Mouse (Mus musculus) hindbrain, embryonic 12.5 days (tissue): ENCODE data around the gene Phykpl. TPM values are rescaled to one million over a fixed set of nuclear protein-coding genes. Genes with fewer than 3 reads are reported as not detected.
A peak's percentile ranks its signal among the peaks of the same experiment; 100 is the strongest.

Source experiments
- ATAC-seq: fragments of 200-750 bp; cut with Nextera tagmentation; 2 replicates; pipeline ENCODE4 v1.8.0; 2017; ENCODE audit warnings: moderate TSS enrichment; ENCODE audit not compliant: low FRiP score
- H3K27ac ChIP-seq: fragments of 300-500 bp; sonication (generic); 2 replicates; pipeline ENCODE4 v1.5.1; 2016; ENCODE audit warnings: mild to moderate bottlenecking
- H3K27me3 ChIP-seq: fragments of 300-500 bp; sonication (generic); 2 replicates; pipeline ENCODE4 v1.6.1; 2016; ENCODE audit warnings: mild to moderate bottlenecking
- H3K36me3 ChIP-seq: fragments of 300-500 bp; sonication (generic); 2 replicates; pipeline ENCODE4 v1.6.1; 2016; ENCODE audit warnings: mild to moderate bottlenecking
- H3K4me1 ChIP-seq: fragments of 300-500 bp; sonication (generic); 2 replicates; pipeline ENCODE4 v1.6.1; 2016
- H3K4me2 ChIP-seq: fragments of 300-500 bp; sonication (generic); replicated peaks from 2 replicates; pipeline ENCODE4 v1.6.1; 2016; ENCODE audit warnings: mild to moderate bottlenecking
- H3K4me3 ChIP-seq: fragments of 300-500 bp; sonication (generic); 2 replicates; pipeline ENCODE4 v1.5.1; 2016; ENCODE audit warnings: mild to moderate bottlenecking
- H3K9ac ChIP-seq: fragments of 300-500 bp; sonication (generic); 2 replicates; pipeline ENCODE4 v1.6.1; 2016; ENCODE audit warnings: mild to moderate bottlenecking, moderate library complexity
- H3K9me3 ChIP-seq: fragments of 300-500 bp; sonication (generic); replicated peaks from 2 replicates; pipeline ENCODE4 v1.6.1; 2016; ENCODE audit warnings: mild to moderate bottlenecking
- WGBS: fragments of 180-500 bp; shearing (Covaris S2); methylation state at CpG from one replicate; pipeline ENCODE4 v1.1.7; 2016; 5-methylcytosine and 5-hydroxymethylcytosine counted together
- polyA plus RNA-seq: library from polyadenylated mRNA; unstranded; fragments of >200 nt; fragmentation: Nextera tagmentation; extraction: Ambion mirVana; gene quantifications from 2 replicates; pipeline ENCODE4 v1.2.1, GENCODE M21; 2016

The Phykpl gene
- polyA plus RNA-seq, result 14.0 and 16.0 TPM in 2 replicates

DNA sequence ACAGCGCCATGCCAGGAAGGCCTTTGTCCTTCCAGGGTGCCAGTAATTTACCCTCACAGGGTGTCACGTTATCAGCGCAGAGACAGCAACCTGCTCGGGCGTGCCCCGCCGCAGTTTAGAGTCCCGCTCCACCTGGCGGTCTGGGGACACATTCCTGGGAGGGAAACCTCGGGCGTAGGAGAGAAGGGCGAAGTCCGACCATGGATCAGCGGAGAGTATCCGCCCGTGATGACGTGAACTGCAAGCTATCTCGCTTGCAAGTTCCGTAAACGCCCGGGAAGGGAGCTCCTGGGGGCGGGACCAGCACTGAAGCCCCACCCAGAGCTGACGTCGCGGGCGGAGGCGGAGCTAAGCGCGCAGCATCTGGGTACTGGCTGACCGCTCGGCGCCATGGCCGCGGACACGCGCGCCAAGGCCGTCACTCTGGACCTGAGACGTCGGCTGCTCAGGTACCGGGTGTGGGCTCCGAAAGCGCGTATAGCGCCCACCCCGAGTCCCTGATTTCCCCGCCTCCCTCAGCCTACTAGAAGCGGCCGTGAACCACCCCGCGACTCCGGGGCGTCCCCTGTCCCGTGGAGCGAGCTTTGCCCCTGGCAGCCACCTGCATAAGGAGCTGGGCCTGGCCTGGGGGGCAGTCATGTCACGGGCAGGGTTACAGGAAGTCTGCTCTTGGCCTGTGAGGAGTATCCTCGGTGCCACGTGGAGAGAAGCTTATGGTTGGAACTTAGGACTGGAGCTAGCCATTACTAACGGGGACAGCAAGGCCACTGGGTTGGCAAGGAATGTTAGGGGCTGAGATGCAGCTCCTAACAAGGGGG lies at the start of gene Phykpl:
Gene Phykpl (plus strand): TSS at position 327 of the 818 bp plus-strand sequence.
- Histone ChIP-seq H3K36me3 (peaks cover 35% of the 10 kb centered on the region), H3K4me1 (peaks cover 21% of the 10 kb centered on the region), H3K9ac (peak within 1 kb of the TSS; percentile 81), H3K27ac (peak within 1 kb of the TSS; percentile 90), H3K9me3 (no peaks in the 10 kb centered on the region), H3K4me3 (peak within 1 kb of the TSS; percentile 58), H3K27me3 (no peaks in the 10 kb centered on the region), H3K4me2 (peak within 1 kb of the TSS; percentile 84)
- under 1% methylated on average over 59 of the region's 59 CpGs for WGBS
- ATAC-seq, result peak; percentile 93

- H3K27me3 ChIP-seq, result no peaks in the 10 kb centered on the region
- H3K9ac ChIP-seq, result no peak overlapping the region
- no peak overlapping the region for H3K4me3 ChIP-seq
- H3K4me2 ChIP-seq, result no peak overlapping the region
- no peaks in the 10 kb centered on the region for H3K9me3 ChIP-seq
- WGBS, result 31% methylated on average over 7 of the region's 7 CpGs
- no peaks in the 10 kb centered on the region for H3K36me3 ChIP-seq
- peaks cover 8% of the 10 kb centered on the region for H3K4me1 ChIP-seq
- H3K27ac ChIP-seq, result no peak overlapping the region
- no peak for ATAC-seq
Measured at GRCm38 (mm10) chr11:51538388-51538787, 46.2 kb upstream of the Phykpl start.

- Histone ChIP-seq H3K4me2 (no peak overlapping the region), H3K9me3 (no peaks in the 10 kb centered on the region), H3K36me3 (no peaks in the 10 kb centered on the region), H3K9ac (no peak overlapping the region), H3K4me1 (peaks cover 11% of the 10 kb centered on the region), H3K4me3 (no peak overlapping the region), H3K27me3 (no peaks in the 10 kb centered on the region), H3K27ac (no peak overlapping the region)
- 54% methylated on average over 13 of the region's 13 CpGs for WGBS
- ATAC-seq, result peak; percentile 55
Measured at GRCm38 (mm10) chr11:51538919-51539758, 45.4 kb upstream of the Phykpl start.

GRCm38 (mm10) chr11:51539759-51540282 lies 44.7 kb upstream of the Phykpl start:
- Histone ChIP-seq H3K27ac (no peak overlapping the region), H3K4me3 (no peak overlapping the region), H3K4me2 (no peak overlapping the region), H3K9me3 (no peaks in the 10 kb centered on the region), H3K4me1 (peaks cover 11% of the 10 kb centered on the region), H3K27me3 (no peaks in the 10 kb centered on the region), H3K9ac (no peak overlapping the region), H3K36me3 (no peaks in the 10 kb centered on the region)
- 14% methylated on average over 10 of the region's 10 CpGs for WGBS
- peak; percentile 73 for ATAC-seq

- no peak for ATAC-seq
- Histone ChIP-seq H3K27me3 (no peaks in the 10 kb centered on the region), H3K27ac (no peak overlapping the region; the same call in 1 of the 2 replicates), H3K9me3 (no peaks in the 10 kb centered on the region), H3K4me3 (no peak overlapping the region), H3K4me1 (peaks cover 11% of the 10 kb centered on the region), H3K4me2 (no peak overlapping the region), H3K9ac (no peak overlapping the region), H3K36me3 (no peaks in the 10 kb centered on the region)
- 39% methylated on average over 9 of the region's 9 CpGs for WGBS
Measured at GRCm38 (mm10) chr11:51542424-51542823, 42.1 kb upstream of the Phykpl start.

GRCm38 (mm10) chr11:51543487-51544050 lies 41.0 kb upstream of the Phykpl start:
- Histone ChIP-seq H3K4me1 (peaks cover 11% of the 10 kb centered on the region), H3K27ac (no peak overlapping the region), H3K4me2 (no peak overlapping the region), H3K27me3 (no peaks in the 10 kb centered on the region), H3K9me3 (no peaks in the 10 kb centered on the region), H3K4me3 (no peak overlapping the region), H3K9ac (no peak overlapping the region), H3K36me3 (no peaks in the 10 kb centered on the region)
- 39% methylated on average over 7 of the region's 7 CpGs for WGBS
- ATAC-seq, result no peak

DNA sequence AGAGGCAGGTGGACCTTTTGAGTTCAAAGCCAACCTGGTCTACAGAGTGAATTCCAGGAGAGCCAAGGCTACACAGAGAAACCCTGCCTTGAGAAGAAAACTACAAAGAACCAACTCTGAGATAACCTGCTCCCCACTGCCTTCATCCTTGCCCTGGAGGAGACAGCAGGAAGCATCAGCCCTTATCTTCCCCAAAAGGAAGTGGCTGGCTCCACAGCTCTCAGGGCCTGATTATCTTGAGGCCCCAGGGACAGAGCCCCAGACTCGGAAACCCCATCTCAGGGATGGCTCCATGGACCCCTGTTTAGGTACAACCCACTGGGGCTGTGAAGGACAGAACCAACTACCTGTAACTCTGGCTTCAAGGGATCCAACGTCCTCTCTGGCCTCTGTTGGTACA lies 40.1 kb upstream of the Phykpl start:
- Histone ChIP-seq H3K4me3 (no peak overlapping the region), H3K27me3 (no peaks in the 10 kb centered on the region), H3K4me1 (peaks cover 4% of the 10 kb centered on the region), H3K9me3 (no peaks in the 10 kb centered on the region), H3K36me3 (no peaks in the 10 kb centered on the region), H3K4me2 (no peak overlapping the region), H3K27ac (no peak overlapping the region), H3K9ac (no peak overlapping the region)
- no peak for ATAC-seq
- WGBS, result 67% methylated on average over 2 of the region's 2 CpGs

GRCm38 (mm10) chr11:51545811-51546210 lies 38.7 kb upstream of the Phykpl start:
- H3K9ac ChIP-seq, result no peak overlapping the region
- WGBS, result 63% methylated on average over 4 of the region's 4 CpGs
- H3K27ac ChIP-seq, result no peak overlapping the region
- H3K4me3 ChIP-seq, result no peak overlapping the region
- H3K27me3 ChIP-seq, result no peaks in the 10 kb centered on the region
- H3K4me2 ChIP-seq, result no peak overlapping the region
- H3K36me3 ChIP-seq, result no peaks in the 10 kb centered on the region
- ATAC-seq, result no peak
- H3K4me1 ChIP-seq, result peaks cover 4% of the 10 kb centered on the region
- no peaks in the 10 kb centered on the region for H3K9me3 ChIP-seq

- Histone ChIP-seq H3K27ac (no peak overlapping the region), H3K4me1 (peaks cover 21% of the 10 kb centered on the region), H3K9me3 (no peaks in the 10 kb centered on the region), H3K36me3 (no peaks in the 10 kb centered on the region), H3K4me2 (no peak overlapping the region), H3K27me3 (no peaks in the 10 kb centered on the region), H3K4me3 (no peak overlapping the region), H3K9ac (no peak overlapping the region)
- ATAC-seq, result no peak
- 73% methylated on average over 5 of the region's 5 CpGs for WGBS
Measured at GRCm38 (mm10) chr11:51551253-51551652, 33.3 kb upstream of the Phykpl start.

DNA sequence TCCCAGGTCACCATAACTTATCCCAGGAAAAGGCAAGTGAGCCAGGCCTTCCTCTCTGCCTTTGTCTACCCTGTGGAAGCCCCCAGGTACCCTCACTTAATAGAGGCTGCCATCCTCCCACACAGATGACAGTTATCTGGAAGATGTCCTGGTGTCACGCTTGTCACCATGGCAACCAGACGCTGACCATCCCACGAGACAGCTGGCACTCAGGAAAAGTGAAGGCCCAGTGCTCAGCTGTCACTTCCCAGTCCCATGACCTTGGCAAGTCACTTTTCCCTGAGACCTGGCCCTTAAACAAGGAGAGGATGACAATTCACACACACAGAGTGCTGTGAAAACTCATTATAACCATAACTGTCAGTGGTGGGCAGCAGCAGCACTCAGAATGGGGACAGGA lies 32.5 kb upstream of the Phykpl start:
- H3K4me3 ChIP-seq, result no peak overlapping the region
- ATAC-seq, result no peak
- H3K27me3 ChIP-seq, result no peaks in the 10 kb centered on the region
- H3K27ac ChIP-seq, result peak overlapping the region; percentile 12; the same call in 1 of the 2 replicates
- H3K4me2 ChIP-seq, result no peak overlapping the region
- H3K4me1 ChIP-seq, result peaks cover 21% of the 10 kb centered on the region
- H3K9ac ChIP-seq, result no peak overlapping the region
- WGBS, result 39% methylated on average over 3 of the region's 3 CpGs
- no peaks in the 10 kb centered on the region for H3K9me3 ChIP-seq
- no peaks in the 10 kb centered on the region for H3K36me3 ChIP-seq

DNA sequence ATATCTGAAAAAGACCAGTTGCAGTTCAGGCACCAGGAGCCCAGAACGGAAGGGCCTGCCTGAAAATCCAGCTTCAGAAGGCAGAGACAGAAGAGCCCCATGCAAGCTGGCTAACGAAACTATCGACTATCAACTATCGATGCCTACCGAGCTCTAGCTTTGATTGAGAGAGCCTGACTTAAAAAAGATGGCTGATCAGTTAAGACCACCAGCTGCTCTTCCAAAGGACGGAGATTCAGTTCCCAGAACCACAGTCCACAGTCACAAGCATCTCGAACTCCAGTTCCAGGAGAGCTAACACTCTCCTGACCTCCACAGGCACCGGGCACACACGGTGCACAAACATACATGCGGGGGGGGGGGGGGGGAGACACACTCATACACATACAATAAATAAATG lies 30.0 kb upstream of the Phykpl start:
- Histone ChIP-seq H3K9ac (no peak overlapping the region), H3K27ac (no peak overlapping the region), H3K27me3 (no peaks in the 10 kb centered on the region), H3K4me2 (no peak overlapping the region), H3K36me3 (no peaks in the 10 kb centered on the region), H3K9me3 (no peaks in the 10 kb centered on the region), H3K4me3 (no peak overlapping the region), H3K4me1 (peaks cover 21% of the 10 kb centered on the region)
- 77% methylated on average over 9 of the region's 10 CpGs for WGBS
- ATAC-seq, result no peak

DNA sequence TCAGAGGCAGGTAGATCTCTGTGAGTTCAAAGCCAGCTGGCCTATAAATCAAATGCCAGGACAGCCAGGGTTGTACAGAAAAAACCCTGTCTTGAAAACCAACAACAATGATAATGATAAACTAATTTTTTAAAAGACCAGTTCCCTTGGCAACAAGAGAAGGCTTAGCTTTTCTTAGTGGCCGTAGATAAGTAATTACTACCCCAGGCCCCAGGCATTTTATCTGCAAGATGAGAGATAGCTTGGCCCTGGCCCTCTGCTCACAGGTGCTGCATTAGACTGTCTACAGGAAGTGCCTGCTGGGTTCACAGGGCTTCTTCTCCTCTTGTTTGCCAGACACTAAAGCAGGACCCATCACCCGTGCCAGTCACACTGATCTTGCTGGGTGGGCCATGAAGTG lies 29.5 kb upstream of the Phykpl start:
- 61% methylated on average over 2 of the region's 2 CpGs for WGBS
- ATAC-seq, result no peak
- Histone ChIP-seq H3K4me1 (peaks cover 21% of the 10 kb centered on the region), H3K9me3 (no peaks in the 10 kb centered on the region), H3K27me3 (no peaks in the 10 kb centered on the region), H3K9ac (no peak overlapping the region), H3K27ac (no peak overlapping the region), H3K4me3 (no peak overlapping the region), H3K36me3 (no peaks in the 10 kb centered on the region), H3K4me2 (no peak overlapping the region)
